In genomic region chr2:3332056-3332455, GRCm38 (mm10) we compare ENCODE assay signal across 8 mouse cellular contexts. TPM values are rescaled to one million over a fixed set of nuclear protein-coding genes. Genes with fewer than 3 reads are reported as not detected.
A peak's percentile ranks its signal among the peaks of the same experiment; 100 is the strongest.
DNase-seq lines count a peak whose midpoint lies in the region; ATAC-seq and TF ChIP-seq lines count a peak whose summit lies in the region.

No protein-coding gene starts in this region.

- TF ChIP-seq POLR2A in heart, adult 2 months (IDR thresholded peaks at IDR 0.05; ENCODE audit: insufficient read depth, low read depth, low read length): no peak

- no peaks in the 10 kb centered on the region for H3K27me3 ChIP-seq in heart, adult 2 months (ENCODE audit: control insufficient read depth, insufficient read depth, low read length)
- H3K27me3 ChIP-seq in liver, embryonic 13.5 days: 0 out of 2 replicates have a peak, but pooled peaks cover 2% of the 10 kb centered on the region

- no peak for DNase-seq in heart, adult 2 months
- DNase-seq in heart, postnatal 10 days: no peak
- DNase-seq in 416B (ENCODE audit: low read depth): peak; percentile 77
- peak; percentile 6 for DNase-seq in fibroblast of lung, adult 2 months (ENCODE audit: low read depth)
- no peak for DNase-seq in liver, embryonic 13.5 days
- no peak for DNase-seq in right cerebral cortex, postnatal 25 days
- no peak for DNase-seq in spleen, adult 12 weeks (ENCODE audit: low spot score)
- DNase-seq in adrenal gland, postnatal 25 days: no peak

- peak overlapping the region; percentile 94 for H3K4me2 ChIP-seq in liver, embryonic 13.5 days

- peak overlapping the region; percentile 75 for H3K27ac ChIP-seq in heart, adult 2 months
- peak overlapping the region; percentile 68 for H3K27ac ChIP-seq in liver, embryonic 13.5 days

- no peaks in the 10 kb centered on the region; the same call in 1 of the 2 replicates for H3K36me3 ChIP-seq in heart, adult 2 months (ENCODE audit: control insufficient read depth, insufficient read depth, low read length)
- peaks cover 26% of the 10 kb centered on the region for H3K36me3 ChIP-seq in liver, embryonic 13.5 days

- under 1% methylated on average over 21 of the region's 21 CpGs for WGBS in heart, adult 2 months
- under 1% methylated on average over 21 of the region's 21 CpGs for WGBS in liver, embryonic 13.5 days (ENCODE audit: insufficient replicate concordance)

- peak overlapping the region; percentile 78 for H3K9ac ChIP-seq in heart, adult 2 months (ENCODE audit: low read depth, low read length)
- peak overlapping the region; percentile 83 for H3K9ac ChIP-seq in liver, embryonic 13.5 days

- H3K4me3 ChIP-seq in heart, adult 2 months: peak overlapping the region; percentile 72
- H3K4me3 ChIP-seq in liver, embryonic 13.5 days (replicated peaks): peak overlapping the region; percentile 74

- H3K9me3 ChIP-seq in liver, embryonic 13.5 days (replicated peaks): no peaks in the 10 kb centered on the region

- intact Hi-C loops in heart, adult 2 months (cut with DNase I): loop anchor here (1.0 to 5.0 kb wide), 4 partner anchors 47 to 215 kb away; partner anchors contain the start of genes Dclre1c and Meig1
- intact Hi-C loops in heart, postnatal 10 days (cut with DNase I): loop anchor here (2.0 to 5.0 kb wide), 2 partner anchors 47 to 215 kb away; partner anchors contain the start of gene Nmt2

- no peak for TF ChIP-seq EP300 in heart, adult 2 months (IDR thresholded peaks at IDR 0.05; ENCODE audit: insufficient read depth, low read depth, low read length)

- no peaks in the 10 kb centered on the region for H3K79me2 ChIP-seq in heart, adult 2 months (replicated peaks; ENCODE audit: control insufficient read depth, insufficient read depth, low read length)

- peak; percentile 2 for ATAC-seq in liver, embryonic 13.5 days (ENCODE audit: low read depth)

- H3K4me1 ChIP-seq in heart, adult 2 months (ENCODE audit: control insufficient read depth, insufficient read depth, low read length): peaks cover 2% of the 10 kb centered on the region; the same call in 1 of the 2 replicates
- H3K4me1 ChIP-seq in liver, embryonic 13.5 days (replicated peaks): peaks cover 32% of the 10 kb centered on the region

- TF ChIP-seq CTCF in heart, adult 2 months (IDR thresholded peaks at IDR 0.05): no peak

RNA-seq across cellular contexts. Expression of gene Rpp38, which starts 0.4 kb away (rescaled TPM):
- total RNA-seq in heart, adult 2 months (2021): 1 to 10 TPM; 4.3 to 5.8 TPM
- 2.8 and 5.4 TPM in 2 replicates for polyA plus RNA-seq in heart, adult 2 months (2012; rRNA removed)
- 1 to 10 TPM; 5.8 to 6.4 TPM for total RNA-seq in heart, postnatal 10 days (2021)
- polyA plus RNA-seq in liver, embryonic 13.5 days (2015; fragmentation: Nextera tagmentation; extraction: Ambion mirVana): 15.6 and 19.1 TPM in 2 replicates
- total RNA-seq in adrenal gland, postnatal 25 days (2021): 11.1 and 11.3 TPM in 2 replicates

RNA-seq across cellular contexts. Expression of gene Acbd7, which starts 3.9 kb away (rescaled TPM):
- 1 to 10 TPM; 1.1 to 1.7 TPM for total RNA-seq in heart, adult 2 months (2021)
- not detected in 2 replicates for polyA plus RNA-seq in heart, adult 2 months (2012; rRNA removed)
- total RNA-seq in heart, postnatal 10 days (2021): not detected
- polyA plus RNA-seq in liver, embryonic 13.5 days (2015; fragmentation: Nextera tagmentation; extraction: Ambion mirVana): 0.68 and 1.2 TPM in 2 replicates
- total RNA-seq in adrenal gland, postnatal 25 days (2021): not detected in 2 replicates

RNA-seq across cellular contexts. Expression of gene Nmt2, which starts 48.0 kb away (rescaled TPM):
- 10 to 100 TPM in 1 of 2 experiments, 1 to 10 TPM in 1; 7.8 to 10.4 TPM for total RNA-seq in heart, adult 2 months (2021)
- 3.7 and 5.6 TPM in 2 replicates for polyA plus RNA-seq in heart, adult 2 months (2012; rRNA removed)
- total RNA-seq in heart, postnatal 10 days (2021): 10 to 100 TPM; 15.3 to 17.6 TPM
- 19.7 and 21.2 TPM in 2 replicates for polyA plus RNA-seq in liver, embryonic 13.5 days (2015; fragmentation: Nextera tagmentation; extraction: Ambion mirVana)
- 71.5 and 103 TPM in 2 replicates for total RNA-seq in adrenal gland, postnatal 25 days (2021)

Comparison
In these comparisons a context has a peak if more than half of its experiments do, and no peak if none do; other contexts are left out.
1. DNase-seq: peak in 416B (single experiment) and fibroblast of lung, adult 2 months (single experiment); none in heart, adult 2 months (0 of 2), heart, postnatal 10 days (0 of 2), liver, embryonic 13.5 days (single experiment), right cerebral cortex, postnatal 25 days (single experiment), spleen, adult 12 weeks (single experiment) and adrenal gland, postnatal 25 days (single experiment).